Mouse (Mus musculus) heart, embryonic 14.5 days (tissue): ENCODE measurements around the gene Hoxd4. TPM values are rescaled to one million over a fixed set of nuclear protein-coding genes. Genes with fewer than 3 reads are reported as not detected.

Source experiments
- ATAC-seq: fragments of 200-750 bp; cut with Nextera tagmentation; 2 replicates; pipeline ENCODE4 v1.8.0; 2017; ENCODE audit warnings: low read depth, moderate TSS enrichment; ENCODE audit not compliant: insufficient number of reproducible peaks, insufficient read depth, low FRiP score
- H3K27ac ChIP-seq, 2 experiments: fragments of 200-500 bp in 1 of 2; fragments of 300-500 bp in 1 of 2; sonication (generic) in 1 of 2; replicated peaks in 1 of 2; 2 replicates each; pipeline ENCODE4 v1.5.1; 2012 to 2014; ENCODE audit warnings: low read depth in 2 of 2, low read length in 2 of 2, control low read depth in 1 of 2, mild to moderate bottlenecking in 1 of 2, mixed read lengths in 1 of 2; ENCODE audit not compliant: control insufficient read depth in 1 of 2, insufficient read depth in 1 of 2
- H3K27me3 ChIP-seq: fragments of 300-500 bp; sonication (generic); 2 replicates; pipeline ENCODE4 v1.6.1; 2014; ENCODE audit warnings: mild to moderate bottlenecking, low read length, control low read depth; ENCODE audit not compliant: control insufficient read depth, insufficient read depth
- H3K36me3 ChIP-seq: fragments of 300-500 bp; sonication (generic); 2 replicates; pipeline ENCODE4 v1.6.1; 2014; ENCODE audit warnings: mild to moderate bottlenecking, control low read depth, low read length, mixed read lengths; ENCODE audit not compliant: control insufficient read depth, insufficient read depth
- H3K4me1 ChIP-seq, 2 experiments: fragments of 200-500 bp in 1 of 2; fragments of 300-500 bp in 1 of 2; sonication (generic) in 1 of 2; 2 replicates each; pipeline ENCODE4 v1.6.1; 2012 to 2014; ENCODE audit warnings: low read length in 2 of 2, control low read depth in 1 of 2, mixed read lengths in 1 of 2; ENCODE audit not compliant: control insufficient read depth in 2 of 2, insufficient read depth in 2 of 2
- H3K4me2 ChIP-seq: fragments of 300-500 bp; sonication (generic); 2 replicates; pipeline ENCODE4 v1.6.1; 2014; ENCODE audit warnings: mild to moderate bottlenecking, low read length
- H3K4me3 ChIP-seq, 2 experiments: fragments of 200-500 bp in 1 of 2; fragments of 300-500 bp in 1 of 2; sonication (generic) in 1 of 2; 2 replicates each; pipeline ENCODE4 v1.5.1; 2012 to 2014; ENCODE audit warnings: low read length in 2 of 2, mild to moderate bottlenecking in 2 of 2, control low read depth in 1 of 2, low read depth in 1 of 2, moderate library complexity in 1 of 2; ENCODE audit not compliant: control insufficient read depth in 1 of 2, insufficient read depth in 1 of 2
- H3K9ac ChIP-seq: fragments of 300-500 bp; sonication (generic); 2 replicates; pipeline ENCODE4 v1.6.1; 2014; ENCODE audit warnings: mild to moderate bottlenecking, low read length
- H3K9me3 ChIP-seq: fragments of 300-500 bp; sonication (generic); 2 replicates; pipeline ENCODE4 v1.6.1; 2016; ENCODE audit warnings: low read length, control low read depth; ENCODE audit not compliant: control insufficient read depth
- WGBS: fragments of 180-500 bp; shearing (Covaris S2); extraction: QIAGEN DNeasy Blood & Tissue Kit; methylation state at CpG from one replicate; pipeline ENCODE4 v1.1.7; 2014; 5-methylcytosine and 5-hydroxymethylcytosine counted together
- polyA plus RNA-seq: library from polyadenylated mRNA; unstranded; fragments of >200 nt; fragmentation: Nextera tagmentation; extraction: Ambion mirVana; gene quantifications from 2 replicates; pipeline ENCODE4 v1.2.1, GENCODE M21; 2014

Hoxd4 gene
- polyA plus RNA-seq, 1 experiment from 2014 or later, result 0.34 TPM

DNA sequence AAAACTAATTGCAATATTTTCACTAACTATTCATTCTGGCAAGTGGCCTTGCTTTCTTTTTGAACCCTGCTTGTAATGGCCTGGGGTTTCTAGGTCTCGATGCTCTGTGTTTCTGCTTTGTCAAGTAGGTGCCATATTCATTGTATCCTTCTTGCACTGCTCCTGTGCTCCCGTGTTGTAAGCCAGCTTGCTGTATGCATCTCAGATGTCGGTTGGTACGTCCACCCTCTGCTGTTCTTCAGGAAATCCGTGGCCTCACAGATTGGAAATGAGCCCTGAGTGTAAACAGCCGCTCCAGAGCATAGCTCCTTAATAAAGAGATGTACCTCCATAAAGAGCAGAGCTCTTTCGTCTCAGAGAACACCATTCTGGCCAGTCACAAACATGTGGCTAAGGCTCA, 4.1 kb upstream of the Hoxd4 start:
- Histone ChIP-seq H3K4me2 (no peak overlapping the region), H3K4me3 (no peak overlapping the region), H3K4me1 (peaks cover 3 to 21% of the 10 kb centered on the region in 2 experiments; a peak in 3 of 4 replicates), H3K27ac (no peak overlapping the region), H3K27me3 (peaks cover 99% of the 10 kb centered on the region), H3K36me3 (no peaks in the 10 kb centered on the region), H3K9me3 (no peaks in the 10 kb centered on the region), H3K9ac (no peak overlapping the region)
- ATAC-seq, result no peak
- 19% methylated on average over 7 of the region's 7 CpGs for WGBS

DNA sequence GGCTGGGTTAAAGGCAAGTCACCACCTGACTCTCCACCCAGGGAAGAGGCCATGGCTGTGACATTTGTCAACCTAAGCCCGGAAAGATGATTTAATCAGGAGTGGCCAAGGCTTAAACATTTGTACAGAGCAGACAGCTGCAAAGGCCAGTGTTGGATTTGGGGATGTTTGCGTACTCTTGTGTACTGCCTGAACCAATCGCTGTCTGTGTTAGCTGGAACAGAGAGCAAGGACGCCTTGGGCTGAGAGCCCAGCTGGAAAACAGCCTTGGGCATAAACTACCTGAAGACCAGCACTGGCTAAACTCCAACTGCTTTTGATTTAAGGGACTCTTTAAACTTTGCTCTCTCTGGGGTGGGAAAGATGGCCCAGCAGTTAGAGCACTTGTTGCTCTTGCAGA, 3.1 kb upstream of the Hoxd4 start:
- Histone ChIP-seq H3K4me2 (no peak overlapping the region), H3K36me3 (no peaks in the 10 kb centered on the region)
- WGBS, result 7% methylated on average over 4 of the region's 4 CpGs

DNA sequence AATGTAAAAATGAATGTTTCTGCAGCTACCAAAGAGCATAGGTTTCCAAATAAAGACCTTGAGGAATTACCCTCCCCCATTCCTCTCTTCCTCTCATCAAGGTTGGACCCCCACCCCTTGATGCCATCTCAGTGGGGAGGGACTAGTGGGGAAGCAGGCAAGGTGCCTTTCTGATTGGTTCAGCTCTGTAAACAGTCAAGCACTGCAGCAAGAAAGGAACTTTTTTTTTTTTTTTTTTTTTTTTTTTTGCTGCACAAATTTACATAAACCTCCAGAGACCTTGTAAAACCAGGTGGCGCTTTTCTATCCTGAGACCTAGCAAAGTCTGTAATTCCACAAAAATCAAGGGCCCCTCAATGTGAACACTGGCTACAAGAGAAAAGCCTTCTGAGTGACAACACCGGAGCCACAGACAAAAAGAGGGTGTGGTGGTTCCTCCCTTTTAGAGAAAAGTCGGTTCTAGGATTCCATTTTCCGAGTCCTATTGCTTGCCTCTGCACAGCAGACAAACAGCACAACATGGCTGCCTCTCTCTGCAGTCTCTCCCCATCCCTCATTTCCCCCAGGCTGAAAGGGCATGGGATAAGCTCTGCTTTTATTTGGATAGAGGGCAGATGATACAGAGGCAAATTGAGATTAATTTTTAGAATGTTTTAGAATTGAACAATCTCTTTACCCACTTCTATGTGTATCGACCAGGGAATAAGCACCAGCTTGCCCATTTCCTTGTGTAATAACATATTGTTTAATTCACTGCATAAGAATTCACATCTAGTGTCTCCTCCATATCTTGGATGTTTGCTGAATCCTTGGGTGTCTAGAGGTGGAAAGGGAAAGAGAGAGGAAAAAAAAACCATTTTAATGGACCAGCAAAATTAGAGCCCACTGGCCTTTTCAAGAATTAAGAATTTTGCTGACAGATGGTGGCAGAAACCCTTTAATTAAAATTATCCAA, 2.0 kb upstream of the Hoxd4 start:
- ATAC-seq, result no peak

More for the DNA sequence above, 3.1 kb upstream of the Hoxd4 start:
- H3K27me3 ChIP-seq, result peaks cover 99% of the 10 kb centered on the region
- peaks cover 3 to 21% of the 10 kb centered on the region in 2 experiments; a peak in 3 of 4 replicates for H3K4me1 ChIP-seq
- H3K9ac ChIP-seq, result no peak overlapping the region
- ATAC-seq, result no peak
- H3K9me3 ChIP-seq, result no peaks in the 10 kb centered on the region
- no peak overlapping the region for H3K27ac ChIP-seq
- no peak overlapping the region for H3K4me3 ChIP-seq

DNA sequence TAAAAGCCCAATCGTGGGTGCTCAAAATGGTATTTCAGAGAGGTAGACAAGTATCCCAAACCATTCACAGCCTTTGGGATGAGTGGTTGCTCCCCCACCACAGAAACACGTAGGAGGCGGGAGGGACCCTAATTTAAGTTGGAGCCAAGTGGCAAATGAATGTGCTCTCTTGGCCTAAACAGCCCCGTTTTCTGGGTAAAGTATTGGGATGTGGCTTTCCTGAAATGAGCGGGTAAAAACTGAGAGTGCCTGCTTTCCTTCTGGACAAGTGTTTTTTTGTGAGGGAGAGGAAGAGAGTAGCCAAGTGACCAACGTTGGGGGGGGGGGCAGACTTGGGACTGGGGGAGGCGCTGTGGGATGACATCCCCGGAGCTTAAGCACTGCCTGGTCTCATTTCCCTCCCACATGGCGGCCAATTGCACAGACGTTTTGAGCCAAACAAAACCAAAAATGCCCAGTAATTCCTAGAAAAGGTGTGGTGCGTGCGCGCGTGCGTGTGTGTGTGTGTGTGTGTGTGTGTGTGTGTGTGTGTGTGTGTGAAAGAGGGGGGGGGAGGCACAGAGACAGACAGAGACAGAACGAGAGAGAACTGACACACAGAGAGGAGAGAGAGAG, 693 bp upstream of the Hoxd4 start:
- Histone ChIP-seq H3K9ac (no peak overlapping the region), H3K4me1 (peaks cover 4 to 8% of the 10 kb centered on the region in 2 experiments; a peak in 3 of 4 replicates), H3K27ac (no peak overlapping the region), H3K4me3 (no peak overlapping the region), H3K36me3 (no peaks in the 10 kb centered on the region), H3K27me3 (peaks cover 100% of the 10 kb centered on the region), H3K4me2 (no peak overlapping the region), H3K9me3 (no peaks in the 10 kb centered on the region)
- no peak for ATAC-seq
- WGBS, result under 1% methylated on average over 16 of the region's 16 CpGs

More for the DNA sequence above, 2.0 kb upstream of the Hoxd4 start:
- Histone ChIP-seq H3K9ac (no peak overlapping the region), H3K36me3 (no peaks in the 10 kb centered on the region), H3K27ac (no peak overlapping the region), H3K4me2 (no peak overlapping the region), H3K27me3 (peaks cover 99% of the 10 kb centered on the region), H3K4me1 (peaks cover 3 to 18% of the 10 kb centered on the region in 2 experiments; a peak in 3 of 4 replicates), H3K4me3 (no peak overlapping the region), H3K9me3 (no peaks in the 10 kb centered on the region)
- WGBS, result 11% methylated on average over 5 of the region's 5 CpGs

DNA sequence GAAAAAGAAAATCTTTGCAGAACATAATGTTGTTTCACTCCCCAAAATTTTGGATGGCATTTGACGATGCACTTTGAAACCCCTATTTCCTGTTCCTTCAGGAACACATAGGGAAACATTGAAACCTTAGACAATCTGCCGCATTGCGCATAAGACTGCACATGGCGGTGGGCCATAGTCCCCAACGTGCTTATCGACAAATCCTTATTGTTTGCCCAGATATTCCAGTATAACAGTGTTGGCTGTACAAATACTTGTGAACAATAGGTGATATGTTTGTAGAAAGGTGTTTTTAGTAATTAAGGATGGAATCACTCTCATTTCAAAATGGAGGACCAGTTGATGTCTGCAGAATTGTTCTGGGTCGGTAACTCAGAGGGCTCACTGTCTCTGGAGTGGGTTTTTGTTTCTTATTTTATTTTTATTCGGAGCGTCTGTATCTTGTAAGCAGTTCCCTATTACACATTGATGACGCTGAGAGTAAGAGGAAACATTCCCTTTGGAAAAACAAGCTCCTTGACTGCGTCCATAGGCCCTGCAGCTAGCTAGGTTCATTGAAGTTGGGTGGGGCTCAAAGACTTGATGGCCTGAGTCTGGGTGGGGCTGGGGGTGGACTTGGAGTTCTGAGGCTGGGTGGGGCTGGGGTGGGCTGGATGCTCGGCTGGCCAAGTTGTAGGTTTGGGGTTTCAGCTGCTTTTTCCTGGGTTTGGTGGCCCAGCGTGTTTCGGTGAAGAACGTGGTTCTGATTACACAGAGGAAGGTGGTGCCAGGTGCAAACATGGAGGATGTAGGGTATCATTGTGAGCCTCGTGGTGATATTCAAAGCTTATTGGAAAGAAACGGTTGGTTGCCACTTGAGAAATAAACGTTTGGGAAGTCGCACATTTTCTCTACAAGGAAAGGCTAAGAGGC, 1.8 kb downstream of the Hoxd4 start:
- Histone ChIP-seq H3K9me3 (no peaks in the 10 kb centered on the region), H3K4me1 (peaks cover 4 to 8% of the 10 kb centered on the region in 2 experiments; a peak in 3 of 4 replicates), H3K9ac (no peak overlapping the region), H3K4me3 (no peak overlapping the region), H3K27me3 (peaks cover 99% of the 10 kb centered on the region), H3K36me3 (no peaks in the 10 kb centered on the region), H3K4me2 (no peak overlapping the region), H3K27ac (no peak overlapping the region)
- WGBS, result 5% methylated on average over 19 of the region's 19 CpGs
- no peak for ATAC-seq

DNA sequence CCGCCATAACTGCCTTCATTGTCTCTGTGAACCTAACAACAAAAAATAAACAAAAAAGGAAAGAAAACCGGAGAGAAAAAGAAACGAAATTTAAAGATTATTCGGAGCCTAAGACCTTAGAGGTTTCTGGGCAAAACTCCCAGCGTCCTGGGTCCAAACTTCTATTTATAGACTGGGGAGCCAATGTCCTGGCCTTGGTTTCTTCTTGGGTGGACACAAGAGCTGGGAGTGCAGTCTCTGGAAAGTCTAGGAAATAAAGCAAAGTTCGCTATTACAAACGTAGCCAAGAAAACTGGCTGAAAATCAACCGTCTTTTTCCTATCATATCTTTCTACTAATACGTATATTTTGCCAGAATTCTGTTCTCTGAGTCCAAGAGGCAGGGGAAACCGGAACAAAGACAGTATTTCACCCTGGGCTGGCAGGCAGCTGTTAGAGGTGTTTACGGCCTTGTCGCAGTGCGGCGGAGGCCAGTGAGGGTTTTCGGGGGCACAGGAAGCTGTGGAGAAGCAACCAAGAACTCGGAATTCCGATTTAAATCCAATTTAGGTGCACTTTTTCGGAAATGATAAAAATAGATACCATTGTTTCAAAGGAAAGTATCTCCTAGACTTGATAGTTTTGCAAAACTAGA, 2.5 kb downstream of the Hoxd4 start:
- no peak overlapping the region for H3K9ac ChIP-seq
- H3K27me3 ChIP-seq, result peaks cover 99% of the 10 kb centered on the region
- no peaks in the 10 kb centered on the region for H3K9me3 ChIP-seq
- no peak overlapping the region for H3K4me2 ChIP-seq
- WGBS, result 7% methylated on average over 18 of the region's 18 CpGs
- H3K36me3 ChIP-seq, result no peaks in the 10 kb centered on the region
- H3K4me1 ChIP-seq, result peaks cover 4 to 8% of the 10 kb centered on the region in 2 experiments; a peak in 3 of 4 replicates
- H3K4me3 ChIP-seq, result no peak overlapping the region
- no peak for ATAC-seq
- no peak overlapping the region for H3K27ac ChIP-seq
